Mouse (Mus musculus): ENCODE data around the gene 2310034G01Rik.

Gene 2310034G01Rik

GRCm38 (mm10) chr19:46315752-46316610 lies 34.1 kb downstream of the 2310034G01Rik start:
- in situ Hi-C loops (cut with MboI, MseI): no loop called here

DNA sequence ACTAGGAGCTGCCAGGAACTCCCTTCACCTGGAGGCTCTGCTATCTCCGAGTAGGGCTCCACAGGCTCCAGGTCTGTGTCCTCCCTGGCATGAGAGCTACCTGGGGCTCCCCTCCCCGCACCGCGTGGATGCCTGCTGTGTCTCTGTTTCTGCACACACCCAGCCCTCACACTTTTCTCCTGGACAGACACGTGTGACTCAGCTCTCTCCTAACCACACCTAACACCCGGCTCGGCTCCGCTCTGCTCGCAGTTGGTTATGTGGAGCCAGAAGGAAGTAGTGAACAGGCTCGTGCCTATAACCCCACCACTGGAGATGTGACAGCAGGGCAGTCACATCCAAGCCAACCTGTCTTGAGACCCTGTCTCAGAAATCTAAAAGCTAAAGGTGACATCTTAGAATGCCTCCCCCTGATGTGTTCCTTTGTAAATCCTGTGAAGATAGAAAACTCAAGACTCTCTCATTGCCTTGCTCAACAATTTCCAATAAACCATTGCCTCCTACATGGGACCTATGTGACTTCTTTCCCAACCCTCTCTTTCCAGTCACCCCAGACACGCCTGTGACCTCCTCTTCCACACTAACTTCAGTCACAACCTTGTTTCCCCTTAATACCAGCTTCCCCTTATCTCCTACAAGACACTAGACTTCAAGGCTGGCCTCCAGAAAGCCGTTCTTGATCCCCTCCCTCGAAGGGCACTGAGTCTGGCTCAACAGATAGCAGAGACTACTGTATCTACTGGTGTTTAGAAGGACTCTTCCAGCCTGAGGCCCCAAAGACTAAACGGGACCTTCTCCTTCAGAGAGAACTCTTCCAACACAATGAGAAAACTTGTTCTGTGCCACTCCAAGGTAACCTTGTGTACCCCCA lies 35.0 kb downstream of the 2310034G01Rik start:
- in situ Hi-C loops (cut with MboI, MseI): no loop called here

- in situ Hi-C loops (cut with MboI, MseI): no loop called here
Measured at GRCm38 (mm10) chr19:46314151-46314601, 35.9 kb downstream of the 2310034G01Rik start.

- in situ Hi-C loops (cut with MboI, MseI): no loop called here
Measured at GRCm38 (mm10) chr19:46313591-46313990, 36.5 kb downstream of the 2310034G01Rik start.

DNA sequence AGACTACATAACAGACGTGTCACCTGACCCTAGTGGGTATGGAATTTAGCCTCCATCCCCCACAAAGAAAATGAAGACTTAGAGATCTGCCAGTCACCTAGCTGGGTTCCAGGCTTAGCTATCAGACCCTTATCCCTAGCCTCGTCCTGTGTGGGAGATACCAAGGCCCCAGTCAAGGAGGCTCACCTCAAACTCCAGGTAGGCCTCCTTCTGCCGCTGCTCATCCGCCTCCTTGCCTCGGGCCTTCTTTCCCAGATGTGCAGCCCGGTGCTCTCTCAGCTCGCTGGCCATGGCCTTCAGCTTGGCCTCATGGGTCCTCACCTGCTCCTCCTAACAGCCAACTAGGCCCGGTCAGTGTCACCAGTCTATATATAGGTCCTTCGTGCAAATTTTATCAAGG lies 37.0 kb downstream of the 2310034G01Rik start:
- in situ Hi-C loops (cut with MboI, MseI): no loop called here

DNA sequence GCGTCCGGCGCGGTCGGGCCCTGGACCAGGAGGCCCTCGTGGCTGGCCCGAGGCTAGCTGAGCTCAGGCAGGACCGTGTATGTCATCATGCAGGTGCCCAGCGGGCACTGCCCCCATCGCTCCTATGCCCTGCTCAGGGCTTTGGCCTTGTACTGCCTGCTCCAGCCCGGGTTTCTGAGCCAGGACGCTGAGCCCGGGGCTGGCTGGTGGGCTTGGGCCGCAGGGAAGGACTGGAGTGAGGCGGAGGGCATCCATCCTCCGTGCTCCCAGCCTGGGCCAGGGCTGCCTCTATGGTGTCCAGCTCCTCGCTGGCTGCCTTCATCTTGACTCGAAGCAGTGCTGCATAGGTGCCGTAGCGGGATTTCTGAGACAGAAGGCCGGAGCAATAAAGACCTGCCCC lies 37.5 kb downstream of the 2310034G01Rik start:
- in situ Hi-C loops (cut with MboI, MseI): no loop called here

GRCm38 (mm10) chr19:46311341-46311740 lies 38.8 kb downstream of the 2310034G01Rik start:
- in situ Hi-C loops (cut with MboI, MseI): no loop called here

- in situ Hi-C loops (cut with MboI, MseI): no loop called here
Measured at GRCm38 (mm10) chr19:46310312-46310865, 39.7 kb downstream of the 2310034G01Rik start.

DNA sequence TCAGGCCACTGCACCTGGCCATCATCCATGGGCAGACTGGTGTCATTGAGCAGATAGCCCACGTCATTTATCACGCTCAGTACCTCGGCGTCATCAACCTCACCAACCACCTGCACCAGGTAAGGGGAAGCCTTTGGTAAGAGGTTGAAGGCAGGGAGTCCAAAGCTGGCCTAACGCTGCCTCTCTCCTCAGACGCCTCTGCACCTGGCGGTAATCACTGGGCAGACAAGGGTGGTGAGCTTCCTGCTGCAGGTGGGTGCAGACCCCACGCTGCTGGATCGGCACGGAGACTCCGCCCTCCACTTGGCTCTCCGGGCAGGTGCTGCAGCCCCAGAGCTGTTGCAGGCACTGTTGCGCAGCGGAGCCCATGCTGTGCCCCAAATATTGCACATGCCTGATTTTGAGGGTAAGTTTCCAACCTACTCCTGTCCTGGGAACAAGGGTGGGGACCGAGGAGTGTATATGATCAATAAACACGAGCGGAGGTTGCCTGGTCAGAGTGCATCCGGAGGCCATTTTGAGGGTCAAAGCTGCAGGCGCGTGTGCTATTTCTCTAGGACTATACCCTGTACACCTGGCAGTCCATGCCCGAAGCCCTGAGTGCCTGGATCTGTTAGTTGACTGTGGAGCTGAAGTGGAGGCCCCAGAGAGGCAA lies 40.3 kb downstream of the 2310034G01Rik start:
- in situ Hi-C loops (cut with MboI, MseI): loop anchor here (5.0 kb wide), 1 partner anchor 172 kb away; no protein-coding TSS in a partner anchor

DNA sequence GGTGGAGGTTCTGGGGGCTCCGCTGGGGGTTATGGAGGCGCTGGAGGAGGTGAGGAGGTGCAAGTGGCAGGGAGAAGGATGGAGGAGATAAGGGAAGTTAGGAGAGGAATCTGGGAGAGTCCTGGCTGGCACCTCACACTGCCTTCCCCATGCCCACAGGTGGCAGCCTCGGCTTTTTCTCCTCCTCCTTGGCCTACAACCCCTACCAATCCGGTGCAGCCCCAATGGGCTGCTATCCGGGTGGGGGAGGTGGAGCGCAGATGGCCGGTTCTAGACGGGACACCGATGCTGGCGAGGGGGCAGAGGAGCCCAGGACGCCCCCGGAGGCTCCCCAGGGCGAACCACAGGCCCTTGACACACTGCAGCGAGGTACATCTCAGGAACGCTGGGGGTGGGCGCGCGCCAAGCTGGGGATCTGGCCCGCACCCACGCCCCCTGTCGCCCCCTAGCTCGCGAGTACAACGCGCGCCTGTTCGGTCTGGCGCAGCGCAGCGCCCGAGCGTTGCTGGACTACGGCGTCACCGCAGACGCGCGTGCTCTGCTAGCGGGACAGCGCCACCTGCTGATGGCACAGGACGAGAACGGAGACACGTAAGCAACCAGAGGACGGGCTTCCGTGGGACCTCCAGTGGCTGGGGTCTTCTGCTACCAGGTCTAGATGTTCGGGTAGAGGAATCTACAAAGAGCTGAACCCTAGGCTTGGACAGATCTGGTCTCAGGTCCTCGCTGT lies 41.2 kb downstream of the 2310034G01Rik start:
- in situ Hi-C loops (cut with MboI, MseI): loop anchor here (5.0 kb wide), 1 partner anchor 172 kb away; no protein-coding TSS in a partner anchor

DNA sequence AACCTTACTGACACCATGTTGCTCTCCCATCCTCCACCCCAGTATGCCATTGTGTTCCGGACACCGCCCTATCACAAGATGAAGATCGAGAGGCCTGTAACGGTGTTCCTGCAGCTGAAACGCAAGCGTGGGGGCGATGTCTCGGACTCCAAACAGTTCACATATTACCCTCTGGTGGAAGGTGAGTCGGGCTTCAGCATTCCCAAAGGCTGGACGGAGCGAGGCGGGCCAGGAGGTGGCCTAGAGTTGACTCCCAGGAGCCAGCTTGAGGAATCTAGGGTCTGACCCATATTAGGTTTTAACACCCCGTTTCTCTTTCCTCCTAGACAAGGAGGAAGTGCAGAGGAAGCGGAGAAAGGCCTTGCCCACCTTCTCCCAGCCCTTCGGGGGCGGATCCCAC lies 41.8 kb downstream of the 2310034G01Rik start:
- in situ Hi-C loops (cut with MboI, MseI): loop anchor here (5.0 kb wide), 1 partner anchor 171 kb away; no protein-coding TSS in a partner anchor

- in situ Hi-C loops (cut with MboI, MseI): loop anchor here (5.0 kb wide), 1 partner anchor 170 kb away; no protein-coding TSS in a partner anchor
Measured at GRCm38 (mm10) chr19:46307781-46308180, 42.3 kb downstream of the 2310034G01Rik start.

DNA sequence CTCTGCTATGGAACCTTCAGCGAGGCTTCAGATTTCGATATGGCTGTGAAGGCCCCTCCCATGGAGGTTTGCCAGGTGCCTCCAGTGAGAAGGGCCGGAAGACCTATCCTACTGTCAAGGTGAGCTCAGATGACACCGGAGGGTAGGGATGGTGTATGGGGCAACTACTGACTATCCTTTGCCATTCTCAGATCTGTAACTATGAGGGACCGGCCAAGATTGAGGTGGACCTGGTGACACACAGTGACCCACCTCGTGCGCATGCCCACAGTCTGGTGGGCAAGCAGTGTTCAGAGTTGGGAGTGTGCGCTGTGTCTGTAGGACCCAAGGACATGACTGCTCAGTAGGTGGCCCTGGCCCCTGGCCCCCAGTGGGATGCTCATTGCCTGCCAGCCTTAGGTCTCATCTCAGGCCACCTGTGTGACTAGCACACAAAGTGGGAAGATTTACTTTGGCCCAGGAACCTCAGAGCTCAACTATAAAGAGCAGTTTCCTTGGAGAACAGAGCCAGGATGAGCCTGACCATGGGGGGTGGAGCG lies 43.3 kb downstream of the 2310034G01Rik start:
- in situ Hi-C loops (cut with MboI, MseI): loop anchor here (5.0 kb wide), 1 partner anchor 170 kb away; no protein-coding TSS in a partner anchor

- in situ Hi-C loops (cut with MboI, MseI): loop anchor here (5.0 kb wide), 1 partner anchor 169 kb away; no protein-coding TSS in a partner anchor
Measured at GRCm38 (mm10) chr19:46306268-46306610, 43.9 kb downstream of the 2310034G01Rik start.

- in situ Hi-C loops (cut with MboI, MseI): loop anchor here (5.0 kb wide), 1 partner anchor 168 kb away; no protein-coding TSS in a partner anchor
Measured at GRCm38 (mm10) chr19:46305432-46306267, 44.5 kb downstream of the 2310034G01Rik start.

GRCm38 (mm10) chr19:46304908-46305333 lies 45.2 kb downstream of the 2310034G01Rik start:
- in situ Hi-C loops (cut with MboI, MseI): loop anchor here (5.0 kb wide), 1 partner anchor 168 kb away; no protein-coding TSS in a partner anchor

GRCm38 (mm10) chr19:46304216-46304841 lies 45.8 kb downstream of the 2310034G01Rik start, which contains the start of gene Nfkb2:
TSS of gene Nfkb2 (plus strand) at chr19:46304320.
- in situ Hi-C loops (cut with MboI, MseI): no loop called here
